In genomic region chr2:58174476-58175286, GRCm38 (mm10) we compare ENCODE assay signal across 8 mouse cellular contexts. TPM values are rescaled to one million over a fixed set of nuclear protein-coding genes. Genes with fewer than 3 reads are reported as not detected.
A peak's percentile ranks its signal among the peaks of the same experiment; 100 is the strongest.
DNase-seq lines count a peak whose midpoint lies in the region; ATAC-seq and TF ChIP-seq lines count a peak whose summit lies in the region.

No protein-coding gene starts in this region.

- no peak for ATAC-seq in kidney, embryonic 15.5 days (replicated peaks; ENCODE audit: low FRiP score)
- no peak for ATAC-seq in liver, embryonic 12.5 days
- ATAC-seq in intestine, embryonic 16.5 days, result no peak

- H3K27me3 ChIP-seq in kidney, embryonic 15.5 days, result no peaks in the 10 kb centered on the region
- H3K27me3 ChIP-seq in liver, embryonic 12.5 days (replicated peaks), result no peaks in the 10 kb centered on the region
- no peaks in the 10 kb centered on the region for H3K27me3 ChIP-seq in intestine, embryonic 16.5 days (replicated peaks; ENCODE audit: control insufficient read depth, insufficient read depth, low read length)

- TF ChIP-seq POLR2A in brain, embryonic 14.5 days (IDR thresholded peaks at IDR 0.05; ENCODE audit: borderline replicate concordance, extremely low read depth, insufficient read depth, insufficient read length, poor library complexity, severe bottlenecking), result 0 out of 2 replicates have a peak, but pooled peaks have one; percentile 8

- DNase-seq in kidney, postnatal 14 days, result no peak
- DNase-seq in brain, embryonic 14.5 days (ENCODE audit: low read depth), result peak; percentile 93
- DNase-seq in cerebellum, postnatal 25 days, result peak; percentile 31 to 49
- DNase-seq in layer of hippocampus, postnatal 14 days (ENCODE audit: low spot score in 2 of 2), result peak; percentile 25 to 58
- DNase-seq in thymus, postnatal 10 days (ENCODE audit: low spot score in 2 of 2), result no peak

- H3K9ac ChIP-seq in kidney, embryonic 15.5 days, result no peak overlapping the region
- no peak overlapping the region for H3K9ac ChIP-seq in liver, embryonic 12.5 days
- no peak overlapping the region for H3K9ac ChIP-seq in intestine, embryonic 16.5 days (ENCODE audit: low read depth, low read length)

- H3K27ac ChIP-seq in kidney, embryonic 15.5 days, result 0 out of 2 replicates have a peak overlapping the region, but pooled peaks have one; percentile 45
- H3K27ac ChIP-seq in liver, embryonic 12.5 days, result no peak overlapping the region
- no peak overlapping the region for H3K27ac ChIP-seq in intestine, embryonic 16.5 days (ENCODE audit: low read length)

- H3K4me2 ChIP-seq in kidney, embryonic 15.5 days, result no peak overlapping the region
- no peak overlapping the region for H3K4me2 ChIP-seq in liver, embryonic 12.5 days
- no peak overlapping the region for H3K4me2 ChIP-seq in intestine, embryonic 16.5 days (ENCODE audit: low read depth, low read length)

- no peak overlapping the region for H3K4me3 ChIP-seq in kidney, embryonic 15.5 days (replicated peaks)
- no peak overlapping the region for H3K4me3 ChIP-seq in liver, embryonic 12.5 days
- no peak overlapping the region for H3K4me3 ChIP-seq in intestine, embryonic 16.5 days (ENCODE audit: low read length)

- H3K9me3 ChIP-seq in kidney, embryonic 15.5 days (replicated peaks), result no peaks in the 10 kb centered on the region
- H3K9me3 ChIP-seq in liver, embryonic 12.5 days (replicated peaks), result no peaks in the 10 kb centered on the region
- H3K9me3 ChIP-seq in intestine, embryonic 16.5 days (ENCODE audit: control insufficient read depth, low read length), result no peaks in the 10 kb centered on the region

- H3K36me3 ChIP-seq in kidney, embryonic 15.5 days, result no peaks in the 10 kb centered on the region
- no peaks in the 10 kb centered on the region for H3K36me3 ChIP-seq in liver, embryonic 12.5 days
- no peaks in the 10 kb centered on the region for H3K36me3 ChIP-seq in intestine, embryonic 16.5 days (ENCODE audit: control insufficient read depth, insufficient read depth, low read length)

- 70% methylated on average over 9 of the region's 9 CpGs for WGBS in kidney, embryonic 15.5 days
- 75% methylated on average over 9 of the region's 9 CpGs for WGBS in liver, embryonic 12.5 days (ENCODE audit: insufficient replicate concordance)
- 65% methylated on average over 9 of the region's 9 CpGs for WGBS in intestine, embryonic 16.5 days

- H3K4me1 ChIP-seq in kidney, embryonic 15.5 days, result peaks cover 6% of the 10 kb centered on the region; the same call in 1 of the 2 replicates
- no peaks in the 10 kb centered on the region for H3K4me1 ChIP-seq in liver, embryonic 12.5 days
- H3K4me1 ChIP-seq in intestine, embryonic 16.5 days (ENCODE audit: control insufficient read depth, insufficient read depth, low read length), result peaks cover 4% of the 10 kb centered on the region; the same call in 1 of the 2 replicates

- no peak for TF ChIP-seq CTCF in brain, embryonic 14.5 days (IDR thresholded peaks at IDR 0.05; ENCODE audit: borderline replicate concordance, extremely low read depth, insufficient read depth, insufficient read length)

RNA-seq across cellular contexts. Expression of gene Cytip, which starts 20.7 kb away (rescaled TPM):
- 0.50 and 1.4 TPM in 2 replicates for polyA plus RNA-seq in kidney, embryonic 15.5 days (2015; fragmentation: Nextera tagmentation; extraction: Ambion mirVana)
- polyA plus RNA-seq in brain, embryonic 14.5 days (2012; rRNA removed), result 0.16 and 0.32 TPM in 2 replicates
- under 1 TPM; 0.07 to 0.31 TPM for total RNA-seq in layer of hippocampus, postnatal 14 days (2021)
- 1.9 and 2.2 TPM in 2 replicates for polyA plus RNA-seq in liver, embryonic 12.5 days (2016; fragmentation: Nextera tagmentation; extraction: Ambion mirVana)
- polyA plus RNA-seq in intestine, embryonic 16.5 days (2015; fragmentation: Nextera tagmentation; extraction: Ambion mirVana), result 1.1 and 1.8 TPM in 2 replicates

Comparison
In these comparisons a context has a peak if more than half of its experiments do, and no peak if none do; other contexts are left out.
1. DNase-seq: peak in brain, embryonic 14.5 days (single experiment), cerebellum, postnatal 25 days (2 of 2) and layer of hippocampus, postnatal 14 days (2 of 2); none in kidney, postnatal 14 days (single experiment) and thymus, postnatal 10 days (0 of 2).